Mouse (Mus musculus) lung, postnatal 0 days (tissue): ENCODE measurements around the gene Nhlrc3.
A peak's percentile ranks its signal among the peaks of the same experiment; 100 is the strongest.

Source experiments
- CTCF ChIP-seq: IDR thresholded peaks from 2 replicates; pipeline ENCODE4 v1.5.1; 2016; ENCODE audit warnings: antibody characterized with exemption, mild to moderate bottlenecking
- EP300 ChIP-seq: IDR thresholded peaks from 2 replicates; pipeline ENCODE4 v1.6.1; 2016; ENCODE audit warnings: antibody characterized with exemption, mild to moderate bottlenecking, control low read depth

DNA sequence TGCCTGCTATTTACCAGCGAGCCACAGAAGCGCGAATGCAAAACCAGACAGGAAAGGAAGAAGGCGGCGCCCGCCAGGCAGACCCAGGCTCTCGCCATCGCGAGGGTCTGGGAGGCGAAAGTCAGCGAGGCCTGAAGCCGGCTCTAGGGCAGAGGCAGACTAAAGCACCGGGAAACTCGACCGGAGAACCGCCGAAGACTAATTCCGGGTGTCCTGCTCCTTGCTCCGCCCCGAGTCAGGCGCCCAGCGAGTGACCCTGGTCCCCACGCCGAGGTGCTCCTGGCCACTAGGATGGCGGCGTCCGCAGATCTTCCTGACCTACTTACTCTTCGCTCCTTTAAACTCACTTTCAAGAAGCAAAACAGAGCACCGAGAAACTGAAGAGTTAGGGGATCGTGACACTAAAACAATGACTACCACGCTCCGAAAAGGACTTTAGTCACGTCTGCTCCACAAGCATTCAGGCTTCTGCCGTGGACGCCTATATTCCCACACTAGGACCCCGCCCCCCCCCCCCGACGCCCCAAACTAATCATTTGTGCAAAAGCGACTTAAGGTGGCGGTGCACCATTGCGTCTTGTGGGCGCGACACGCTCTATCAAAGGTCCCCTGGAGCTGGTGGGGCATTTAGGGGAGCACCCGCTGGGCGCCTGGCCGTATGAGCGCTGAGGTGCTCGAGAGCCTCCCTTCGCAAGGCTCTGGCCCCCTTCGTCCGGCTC is at the start of gene Nhlrc3, which contains the start of gene Proser1:
- TF ChIP-seq CTCF (no peak; the same call in 1 of the 2 replicates), EP300 (peak; percentile 77)
